In genomic region chr2:95128721-95129120, GRCm38 (mm10) we compare ENCODE assay signal across 19 mouse cellular contexts.
DNase-seq lines count a peak whose midpoint lies in the region; ATAC-seq and TF ChIP-seq lines count a peak whose summit lies in the region.
"Had no signal": no experiment of that assay in that cellular context is flagged by ENCODE, and none has a peak within 500 bp of the region (broad histone marks: within the 10 kb centered on the region; RNA-seq: fewer than 3 reads in every experiment).

No protein-coding gene starts in this region.

- 14% methylated on average over 1 of the region's 1 CpGs for WGBS in forebrain, embryonic 13.5 days
- 14% methylated on average over 1 of the region's 1 CpGs for WGBS in forebrain, postnatal 0 days

- peak; percentile 74 for ATAC-seq in forebrain, embryonic 13.5 days
- ATAC-seq in forebrain, postnatal 0 days, result no peak
- ATAC-seq: activated CD4-positive, CD25-positive, alpha-beta regulatory T cell, adult 4 months; intestine, embryonic 15.5 days had no signal

- H3K36me3 ChIP-seq in forebrain, embryonic 13.5 days (ENCODE audit: poor library complexity, severe bottlenecking), result no peaks in the 10 kb centered on the region
- H3K36me3 ChIP-seq in forebrain, postnatal 0 days (ENCODE audit: insufficient read depth), result no peaks in the 10 kb centered on the region
- H3K36me3 ChIP-seq: embryonic facial prominence, embryonic 13.5 days; heart, embryonic 15.5 days; hindbrain, embryonic 10.5 days; intestine, embryonic 15.5 days had no signal

- H3K9ac ChIP-seq in forebrain, embryonic 13.5 days, result no peak overlapping the region
- no peak overlapping the region for H3K9ac ChIP-seq in forebrain, postnatal 0 days
- H3K9ac ChIP-seq: embryonic facial prominence, embryonic 13.5 days; heart, embryonic 15.5 days; intestine, embryonic 15.5 days had no signal

- no peaks in the 10 kb centered on the region for H3K9me3 ChIP-seq in forebrain, embryonic 13.5 days (replicated peaks)
- no peaks in the 10 kb centered on the region for H3K9me3 ChIP-seq in forebrain, postnatal 0 days (ENCODE audit: low read length)
- H3K9me3 ChIP-seq: embryonic facial prominence, embryonic 13.5 days; heart, embryonic 15.5 days; hindbrain, embryonic 10.5 days; intestine, embryonic 15.5 days had no signal

- no peak overlapping the region for H3K4me3 ChIP-seq in forebrain, embryonic 13.5 days
- H3K4me3 ChIP-seq in forebrain, postnatal 0 days (ENCODE audit: low read depth, low read length), result no peak overlapping the region
- H3K4me3 ChIP-seq in left cerebral cortex, adult 2 months, result no peak overlapping the region
- H3K4me3 ChIP-seq: embryonic facial prominence, embryonic 13.5 days; heart, adult 2 months; heart, embryonic 15.5 days; hindbrain, embryonic 10.5 days; intestine, embryonic 15.5 days had no signal

- H3K4me1 ChIP-seq in forebrain, embryonic 13.5 days, result no peaks in the 10 kb centered on the region; the same call in 1 of the 2 replicates
- no peaks in the 10 kb centered on the region for H3K4me1 ChIP-seq in forebrain, postnatal 0 days (ENCODE audit: insufficient read depth)
- H3K4me1 ChIP-seq: embryonic facial prominence, embryonic 13.5 days; heart, embryonic 15.5 days; hindbrain, embryonic 10.5 days; intestine, embryonic 15.5 days had no signal

- no peak overlapping the region for H3K4me2 ChIP-seq in forebrain, embryonic 13.5 days
- no peak overlapping the region for H3K4me2 ChIP-seq in forebrain, postnatal 0 days (ENCODE audit: low read depth)
- H3K4me2 ChIP-seq: embryonic facial prominence, embryonic 13.5 days; heart, embryonic 11.5 days; heart, embryonic 15.5 days; intestine, embryonic 15.5 days had no signal

- TF ChIP-seq CTCF in forebrain, postnatal 0 days (IDR thresholded peaks at IDR 0.05; ENCODE audit: low read depth), result no peak
- TF ChIP-seq CTCF in left cerebral cortex, adult 2 months (IDR thresholded peaks at IDR 0.05), result no peak
- TF ChIP-seq CTCF in brain, embryonic 14.5 days (IDR thresholded peaks at IDR 0.05; ENCODE audit: borderline replicate concordance, extremely low read depth, insufficient read depth, insufficient read length), result no peak

- H3K27me3 ChIP-seq in forebrain, embryonic 13.5 days, result no peaks in the 10 kb centered on the region
- H3K27me3 ChIP-seq in forebrain, postnatal 0 days (ENCODE audit: insufficient read depth, low read length), result no peaks in the 10 kb centered on the region
- H3K27me3 ChIP-seq: embryonic facial prominence, embryonic 13.5 days; heart, embryonic 15.5 days; intestine, embryonic 15.5 days had no signal

- H3K27ac ChIP-seq in forebrain, embryonic 13.5 days, result no peak overlapping the region
- no peak overlapping the region for H3K27ac ChIP-seq in forebrain, postnatal 0 days (ENCODE audit: low read depth, low read length)
- H3K27ac ChIP-seq in left cerebral cortex, adult 2 months, result no peak overlapping the region
- H3K27ac ChIP-seq: embryonic facial prominence, embryonic 13.5 days; heart, adult 2 months; heart, embryonic 15.5 days; hindbrain, embryonic 10.5 days; intestine, embryonic 15.5 days had no signal

- DNase-seq in cerebellum, adult 9-11 months, result peak; percentile 7
- no peak for DNase-seq in cerebellum, postnatal 25 days
- no peak for DNase-seq in forebrain, postnatal 0 days
- DNase-seq in left cerebral cortex, postnatal 4 days, result peak; percentile 3
- DNase-seq in left cerebral cortex, adult 2 months (ENCODE audit: extremely low spot score in 1 of 2, low spot score in 2 of 2), result no peak
- DNase-seq in brain, embryonic 14.5 days (ENCODE audit: low read depth), result peak; percentile 88
- no peak for DNase-seq in urinary bladder, postnatal 10 days (ENCODE audit: low spot score)
- DNase-seq: adrenal gland, postnatal 14 days; cerebellum, postnatal 14 days; gastrocnemius, postnatal 14 days; heart, adult 2 months; kidney, adult 18-20 months had no signal

- intact Hi-C loops in left cerebral cortex, postnatal 4 days (cut with DNase I), result no loop called here
- intact Hi-C loops in left cerebral cortex, adult 2 months (cut with DNase I), result no loop called here

- TF ChIP-seq POLR2A in brain, embryonic 14.5 days (IDR thresholded peaks at IDR 0.05; ENCODE audit: borderline replicate concordance, extremely low read depth, insufficient read depth, insufficient read length, poor library complexity, severe bottlenecking), result no peak

Comparison
In these comparisons a context has a peak if more than half of its experiments do, and no peak if none do; other contexts are left out.
1. DNase-seq: peak in cerebellum, adult 9-11 months (single experiment), left cerebral cortex, postnatal 4 days (single experiment) and brain, embryonic 14.5 days (single experiment); none in cerebellum, postnatal 25 days (0 of 2), forebrain, postnatal 0 days (single experiment), left cerebral cortex, adult 2 months (0 of 2) and urinary bladder, postnatal 10 days (single experiment).